Comparison of ENCODE assay signal across 8 mouse cellular contexts in genomic region chr6:124413770-124414149, GRCm38 (mm10). TPM values are rescaled to one million over a fixed set of nuclear protein-coding genes. Genes with fewer than 3 reads are reported as not detected.
DNase-seq lines count a peak whose midpoint lies in the region; ATAC-seq lines count a peak whose summit lies in the region.

No protein-coding gene starts in this region.

- no peak for DNase-seq in lung, postnatal 25 days (ENCODE audit: low spot score)
- no peak for DNase-seq in forebrain, embryonic 11.5 days (ENCODE audit: low spot score)
- DNase-seq in limb, embryonic 11.5 days (ENCODE audit: low spot score), result no peak
- DNase-seq in urinary bladder, postnatal 14 days (ENCODE audit: low spot score), result no peak
- no peak for DNase-seq in right cerebral cortex, postnatal 10 days (ENCODE audit: low spot score in 2 of 2)
- no peak for DNase-seq in cerebellum, postnatal 14 days

- H3K27ac ChIP-seq in lung, embryonic 15.5 days, result 0 out of 2 replicates have a peak overlapping the region, but pooled peaks have one; percentile 34
- no peak overlapping the region for H3K27ac ChIP-seq in forebrain, embryonic 11.5 days (ENCODE audit: low read depth, low read length)
- H3K27ac ChIP-seq in limb, embryonic 11.5 days (replicated peaks; ENCODE audit: low read depth, low read length), result no peak overlapping the region
- H3K27ac ChIP-seq in neural tube, embryonic 14.5 days (ENCODE audit: low read depth, low read length), result peak overlapping the region; percentile 4; the same call in 1 of the 2 replicates

- H3K36me3 ChIP-seq in lung, embryonic 15.5 days, result peaks cover 13% of the 10 kb centered on the region
- no peaks in the 10 kb centered on the region; the same call in 1 of the 2 replicates for H3K36me3 ChIP-seq in forebrain, embryonic 11.5 days (ENCODE audit: control insufficient read depth, insufficient read depth, low read length)
- H3K36me3 ChIP-seq in limb, embryonic 11.5 days (ENCODE audit: control insufficient read depth, insufficient read depth, low read length), result peaks cover 2% of the 10 kb centered on the region
- H3K36me3 ChIP-seq in neural tube, embryonic 14.5 days (ENCODE audit: control insufficient read depth, insufficient read depth, low read length), result no peaks in the 10 kb centered on the region

- peaks cover 16% of the 10 kb centered on the region for H3K4me1 ChIP-seq in lung, embryonic 15.5 days
- peaks cover 4% of the 10 kb centered on the region; the same call in 1 of the 2 replicates for H3K4me1 ChIP-seq in forebrain, embryonic 11.5 days (replicated peaks; ENCODE audit: control insufficient read depth, insufficient read depth, low read length)
- no peaks in the 10 kb centered on the region for H3K4me1 ChIP-seq in limb, embryonic 11.5 days (ENCODE audit: control insufficient read depth, insufficient read depth, low read length)
- H3K4me1 ChIP-seq in neural tube, embryonic 14.5 days (ENCODE audit: control insufficient read depth, insufficient read depth, low read length), result peaks cover 10% of the 10 kb centered on the region

- H3K9me3 ChIP-seq in lung, embryonic 15.5 days, result no peaks in the 10 kb centered on the region
- H3K9me3 ChIP-seq in forebrain, embryonic 11.5 days (ENCODE audit: control insufficient read depth, low read length), result no peaks in the 10 kb centered on the region
- H3K9me3 ChIP-seq in limb, embryonic 11.5 days (ENCODE audit: control insufficient read depth, low read length), result no peaks in the 10 kb centered on the region
- no peaks in the 10 kb centered on the region for H3K9me3 ChIP-seq in neural tube, embryonic 14.5 days (ENCODE audit: control insufficient read depth, low read length)

- peak overlapping the region; percentile 68 for H3K4me2 ChIP-seq in lung, embryonic 15.5 days
- H3K4me2 ChIP-seq in forebrain, embryonic 11.5 days (ENCODE audit: low read depth, low read length, severe bottlenecking), result peak overlapping the region; percentile 69
- H3K4me2 ChIP-seq in limb, embryonic 11.5 days (ENCODE audit: low read depth, severe bottlenecking), result peak overlapping the region; percentile 58
- H3K4me2 ChIP-seq in neural tube, embryonic 14.5 days (ENCODE audit: low read depth, low read length), result peak overlapping the region; percentile 68

- peak overlapping the region; percentile 91 for H3K9ac ChIP-seq in lung, embryonic 15.5 days
- H3K9ac ChIP-seq in forebrain, embryonic 11.5 days (ENCODE audit: low read length), result peak overlapping the region; percentile 77
- peak overlapping the region; percentile 72 for H3K9ac ChIP-seq in limb, embryonic 11.5 days (ENCODE audit: low read length)
- peak overlapping the region; percentile 83 for H3K9ac ChIP-seq in neural tube, embryonic 14.5 days (replicated peaks; ENCODE audit: low read depth, low read length)

- 44% methylated on average over 3 of the region's 3 CpGs for WGBS in lung, embryonic 15.5 days
- 59% methylated on average over 3 of the region's 3 CpGs for WGBS in forebrain, embryonic 11.5 days
- 80% methylated on average over 3 of the region's 3 CpGs for WGBS in limb, embryonic 11.5 days
- 70% methylated on average over 3 of the region's 3 CpGs for WGBS in neural tube, embryonic 14.5 days

- H3K27me3 ChIP-seq in lung, embryonic 15.5 days, result no peaks in the 10 kb centered on the region
- no peaks in the 10 kb centered on the region for H3K27me3 ChIP-seq in forebrain, embryonic 11.5 days (ENCODE audit: control insufficient read depth, insufficient read depth, low read length)
- H3K27me3 ChIP-seq in limb, embryonic 11.5 days (ENCODE audit: control insufficient read depth, insufficient read depth, low read length), result no peaks in the 10 kb centered on the region
- no peaks in the 10 kb centered on the region for H3K27me3 ChIP-seq in neural tube, embryonic 14.5 days (ENCODE audit: control insufficient read depth, insufficient read depth, low read length)

- peak overlapping the region; percentile 92 for H3K4me3 ChIP-seq in lung, embryonic 15.5 days
- H3K4me3 ChIP-seq in forebrain, embryonic 11.5 days (ENCODE audit: low read depth, low read length), result peak overlapping the region; percentile 84
- peak overlapping the region; percentile 61 for H3K4me3 ChIP-seq in limb, embryonic 11.5 days (ENCODE audit: low read depth, low read length)
- H3K4me3 ChIP-seq in neural tube, embryonic 14.5 days (ENCODE audit: low read depth, low read length), result peak overlapping the region; percentile 94

- ATAC-seq in lung, embryonic 15.5 days (ENCODE audit: borderline replicate concordance, extremely low read depth, low FRiP score, low TSS enrichment), result no peak
- ATAC-seq in forebrain, embryonic 11.5 days (replicated peaks; ENCODE audit: low FRiP score), result no peak
- no peak for ATAC-seq in limb, embryonic 11.5 days (ENCODE audit: insufficient number of reproducible peaks, low FRiP score, low TSS enrichment, low read depth)
- no peak for ATAC-seq in neural tube, embryonic 14.5 days (ENCODE audit: low read depth)

RNA-seq across cellular contexts. Expression of gene Pex5, which starts 1.1 kb away (rescaled TPM):
- 35.5 and 39.1 TPM in 2 replicates for polyA plus RNA-seq in lung, embryonic 15.5 days (2015; fragmentation: Nextera tagmentation; extraction: Ambion mirVana)
- polyA plus RNA-seq in forebrain, embryonic 11.5 days (2014; fragmentation: Nextera tagmentation; extraction: Ambion mirVana), result 46.9 and 49.9 TPM in 2 replicates
- polyA plus RNA-seq in limb, embryonic 11.5 days (2014; fragmentation: Nextera tagmentation; extraction: Ambion mirVana), result 35.9 and 40.5 TPM in 2 replicates
- polyA plus RNA-seq in neural tube, embryonic 14.5 days (2014; fragmentation: Nextera tagmentation; extraction: Ambion mirVana), result 50.1 and 63.8 TPM in 2 replicates

RNA-seq across cellular contexts. Expression of gene Clstn3, which starts 50.8 kb away (rescaled TPM):
- 2.7 and 2.8 TPM in 2 replicates for polyA plus RNA-seq in lung, embryonic 15.5 days (2015; fragmentation: Nextera tagmentation; extraction: Ambion mirVana)
- polyA plus RNA-seq in forebrain, embryonic 11.5 days (2014; fragmentation: Nextera tagmentation; extraction: Ambion mirVana), result 12.8 and 15.2 TPM in 2 replicates
- polyA plus RNA-seq in limb, embryonic 11.5 days (2014; fragmentation: Nextera tagmentation; extraction: Ambion mirVana), result 4.3 and 4.4 TPM in 2 replicates
- 90.4 and 96.1 TPM in 2 replicates for polyA plus RNA-seq in neural tube, embryonic 14.5 days (2014; fragmentation: Nextera tagmentation; extraction: Ambion mirVana)

Comparison
In these comparisons a context has a peak if more than half of its experiments do, and no peak if none do; other contexts are left out.
1. H3K27ac ChIP-seq: peak in lung, embryonic 15.5 days (single experiment) and neural tube, embryonic 14.5 days (single experiment); none in forebrain, embryonic 11.5 days (single experiment) and limb, embryonic 11.5 days (single experiment).
2. Peak in every context shown above with its lines, with median percentiles within 50 percentile points of each other: H3K4me2 ChIP-seq, H3K4me3 ChIP-seq and H3K9ac ChIP-seq.